Comparison of ENCODE assay signal across 8 mouse cellular contexts in genomic region chr6:47812271-47812915, GRCm38 (mm10). TPM values are rescaled to one million over a fixed set of nuclear protein-coding genes. Genes with fewer than 3 reads are reported as not detected.
A peak's percentile ranks its signal among the peaks of the same experiment; 100 is the strongest.
DNase-seq lines count a peak whose midpoint lies in the region; ATAC-seq and TF ChIP-seq lines count a peak whose summit lies in the region.

No protein-coding gene starts in this region.

- TF ChIP-seq CTCF in gastrocnemius, adult 2 months (IDR thresholded peaks at IDR 0.05) = no peak

- H3K4me3 ChIP-seq in gastrocnemius, adult 2 months = peak overlapping the region; percentile 73
- H3K4me3 ChIP-seq in forebrain, embryonic 10.5 days = peak overlapping the region; percentile 77
- peak overlapping the region; percentile 81 for H3K4me3 ChIP-seq in liver, embryonic 11.5 days (ENCODE audit: low read depth, low read length)

- peaks cover 34% of the 10 kb centered on the region for H3K4me1 ChIP-seq in forebrain, embryonic 10.5 days
- peaks cover 13% of the 10 kb centered on the region for H3K4me1 ChIP-seq in liver, embryonic 11.5 days (replicated peaks; ENCODE audit: control insufficient read depth, insufficient read depth, low read length)

- H3K27me3 ChIP-seq in forebrain, embryonic 10.5 days (ENCODE audit: poor library complexity, severe bottlenecking) = no peaks in the 10 kb centered on the region
- no peaks in the 10 kb centered on the region for H3K27me3 ChIP-seq in liver, embryonic 11.5 days (replicated peaks; ENCODE audit: control insufficient read depth, insufficient read depth, low read length)

- H3K9me3 ChIP-seq in forebrain, embryonic 10.5 days = no peaks in the 10 kb centered on the region
- H3K9me3 ChIP-seq in liver, embryonic 11.5 days (ENCODE audit: control insufficient read depth, low read length) = no peaks in the 10 kb centered on the region

- DNase-seq in gastrocnemius, adult 2 months = no peak
- DNase-seq in gastrocnemius, postnatal 36 days = no peak
- peak; percentile 39 for DNase-seq in 3T3-L1 (ENCODE audit: low read depth, low spot score)
- DNase-seq in forebrain, embryonic 10.5 days (ENCODE audit: extremely low spot score, low spot score) = no peak
- DNase-seq in liver, embryonic 11.5 days (ENCODE audit: low spot score) = no peak
- no peak for DNase-seq in urinary bladder, postnatal 36 days (ENCODE audit: low spot score in 2 of 2)
- no peak for DNase-seq in embryo, embryonic 10.5 days (ENCODE audit: low spot score)
- DNase-seq in gastrocnemius, postnatal 10 days = no peak

- intact Hi-C loops in gastrocnemius, adult 2 months (cut with DNase I) = loop anchor here (2.0 kb wide), 1 partner anchor 18 kb away; the partner anchor contains the start of gene Zfp786
- intact Hi-C loops in gastrocnemius, postnatal 36 days (cut with DNase I) = no loop called here

- H3K36me3 ChIP-seq in forebrain, embryonic 10.5 days (replicated peaks) = peaks cover 34% of the 10 kb centered on the region
- peaks cover 2% of the 10 kb centered on the region; the same call in 1 of the 2 replicates for H3K36me3 ChIP-seq in liver, embryonic 11.5 days (ENCODE audit: control insufficient read depth, insufficient read depth, low read length)

- no peak for ATAC-seq in liver, embryonic 11.5 days (replicated peaks; ENCODE audit: low FRiP score)

- peak overlapping the region; percentile 83 for H3K4me2 ChIP-seq in liver, embryonic 11.5 days

- peak overlapping the region; percentile 87 for H3K27ac ChIP-seq in gastrocnemius, adult 2 months
- peak overlapping the region; percentile 95 for H3K27ac ChIP-seq in forebrain, embryonic 10.5 days
- peak overlapping the region; percentile 97 for H3K27ac ChIP-seq in liver, embryonic 11.5 days (ENCODE audit: low read depth, low read length)

- peak overlapping the region; percentile 82 for H3K9ac ChIP-seq in liver, embryonic 11.5 days (ENCODE audit: low read depth, low read length)

- WGBS in forebrain, embryonic 10.5 days = 2% methylated on average over 17 of the region's 17 CpGs
- WGBS in liver, embryonic 11.5 days = 1% methylated on average over 17 of the region's 17 CpGs

RNA-seq across cellular contexts. Expression of gene Pdia4, which starts 0.8 kb away (rescaled TPM):
- 10 to 100 TPM; 11.2 to 18.9 TPM for total RNA-seq in gastrocnemius, adult 2 months (2021)
- total RNA-seq in gastrocnemius, postnatal 36 days (2021) = 10 to 100 TPM; 12.4 to 14.2 TPM
- 275 and 311 TPM in 2 replicates for polyA plus RNA-seq in forebrain, embryonic 10.5 days (2016; fragmentation: Nextera tagmentation; extraction: Ambion mirVana)
- polyA plus RNA-seq in liver, embryonic 11.5 days (2014; fragmentation: Nextera tagmentation; extraction: Ambion mirVana) = 233 and 252 TPM in 2 replicates
- 10 to 100 TPM; 34.1 to 46.1 TPM for total RNA-seq in gastrocnemius, postnatal 10 days (2021)

RNA-seq across cellular contexts. Expression of gene Zfp786, which starts 18.3 kb away (rescaled TPM):
- 1 to 10 TPM in 1 of 2 experiments, under 1 TPM in 1; 0.42 to 1.2 TPM for total RNA-seq in gastrocnemius, adult 2 months (2021)
- under 1 TPM; 0.27 to 0.69 TPM for total RNA-seq in gastrocnemius, postnatal 36 days (2021)
- 6.9 and 7.8 TPM in 2 replicates for polyA plus RNA-seq in forebrain, embryonic 10.5 days (2016; fragmentation: Nextera tagmentation; extraction: Ambion mirVana)
- 0.90 and 1.3 TPM in 2 replicates for polyA plus RNA-seq in liver, embryonic 11.5 days (2014; fragmentation: Nextera tagmentation; extraction: Ambion mirVana)
- under 1 TPM; 0.73 to 0.88 TPM for total RNA-seq in gastrocnemius, postnatal 10 days (2021)

RNA-seq across cellular contexts. Expression of gene Zfp398, which starts 23.1 kb away (rescaled TPM):
- 1 to 10 TPM; 5.7 to 6.5 TPM for total RNA-seq in gastrocnemius, adult 2 months (2021)
- 1 to 10 TPM; 4.0 to 6.2 TPM for total RNA-seq in gastrocnemius, postnatal 36 days (2021)
- 8.2 and 8.9 TPM in 2 replicates for polyA plus RNA-seq in forebrain, embryonic 10.5 days (2016; fragmentation: Nextera tagmentation; extraction: Ambion mirVana)
- 5.6 and 5.8 TPM in 2 replicates for polyA plus RNA-seq in liver, embryonic 11.5 days (2014; fragmentation: Nextera tagmentation; extraction: Ambion mirVana)
- 1 to 10 TPM; 5.3 to 7.0 TPM for total RNA-seq in gastrocnemius, postnatal 10 days (2021)
